Mouse (Mus musculus) skeletal muscle tissue, postnatal 0 days (tissue): ENCODE results near the gene BC028528. TPM values are rescaled to one million over a fixed set of nuclear protein-coding genes. Genes with fewer than 3 reads are reported as not detected.

Experiments used
- polyA plus RNA-seq: library from polyadenylated mRNA; unstranded; fragments of >200 nt; fragmentation: Nextera tagmentation; extraction: Ambion mirVana; gene quantifications from 2 replicates; pipeline ENCODE4 v1.2.1, GENCODE M21; 2015

Gene BC028528
- 21.8 and 23.9 TPM in 2 replicates for polyA plus RNA-seq

GRCm38 (mm10) chr3:95891211-95892065, at the start of gene BC028528:
Gene BC028528 (minus strand): TSS chr3:95892005.

GRCm38 (mm10) chr3:95928658-95929503, 37.1 kb upstream of the BC028528 start, which contains the start of gene Anp32e:
Gene Anp32e (plus strand): TSS chr3:95929246.

GRCm38 (mm10) chr3:95904568-95904967, 12.8 kb upstream of the BC028528 start, which contains the start of gene Car14:
Gene Car14 (minus strand): TSS chr3:95904691.

GRCm38 (mm10) chr3:95893606-95894316, 2.0 kb upstream of the BC028528 start, which contains the start of gene Aph1a:
Gene Aph1a (plus strand): TSS chr3:95893969.

GRCm38 (mm10) chr3:95881979-95882815, 9.6 kb downstream of the BC028528 start, which contains the start of gene Ciart:
Gene Ciart (minus strand): TSS chr3:95882251.

GRCm38 (mm10) chr3:95871392-95871867, 20.4 kb downstream of the BC028528 start, which contains the start of gene Mrps21:
Gene Mrps21 (minus strand): TSS chr3:95871519.

GRCm38 (mm10) chr3:95855502-95856089, 36.2 kb downstream of the BC028528 start, which contains the start of gene Prpf3:
Gene Prpf3 (minus strand): TSS chr3:95855885.

Other genes starting within 250 kb of the BC028528 start
- 58.3 and 62.3 TPM in 2 replicates for gene Mcl1, start 233.2 kb downstream of the BC028528 start, polyA plus RNA-seq
- 10.3 and 11.1 TPM in 2 replicates for gene Adamtsl4, start 204.1 kb downstream of the BC028528 start, polyA plus RNA-seq
- 20.5 and 31.0 TPM in 2 replicates for gene Ecm1, start 152.4 kb downstream of the BC028528 start, polyA plus RNA-seq
- gene Tars2, start 131.8 kb downstream of the BC028528 start, polyA plus RNA-seq = 18.6 and 20.3 TPM in 2 replicates
- gene Rprd2, start 73.1 kb downstream of the BC028528 start, polyA plus RNA-seq = 13.6 and 15.4 TPM in 2 replicates
- 11.5 and 12.3 TPM in 2 replicates for gene Prpf3, start 36.1 kb downstream of the BC028528 start, polyA plus RNA-seq
- gene Mrps21, start 20.5 kb downstream of the BC028528 start, polyA plus RNA-seq = 362 and 384 TPM in 2 replicates
- gene Ciart, start 9.8 kb downstream of the BC028528 start, polyA plus RNA-seq = 0.56 and 1.0 TPM in 2 replicates
- gene Aph1a, start 2.0 kb upstream of the BC028528 start, polyA plus RNA-seq = 22.3 and 33.7 TPM in 2 replicates
- 19.2 and 21.7 TPM in 2 replicates for gene Car14, start 12.7 kb upstream of the BC028528 start, polyA plus RNA-seq
- gene Anp32e, start 37.2 kb upstream of the BC028528 start, polyA plus RNA-seq = 83.9 and 101 TPM in 2 replicates
- gene Plekho1, start 104.0 kb upstream of the BC028528 start, polyA plus RNA-seq = 77.5 and 80.0 TPM in 2 replicates
- 26.6 and 29.7 TPM in 2 replicates for gene Vps45, start 166.5 kb upstream of the BC028528 start, polyA plus RNA-seq
- 20.5 and 21.8 TPM in 2 replicates for gene Otud7b, start 212.5 kb upstream of the BC028528 start, polyA plus RNA-seq